Mouse (Mus musculus): ENCODE measurements around the gene Fhit. TPM values are rescaled to one million over a fixed set of nuclear protein-coding genes. Genes with fewer than 3 reads are reported as not detected.

Gene Fhit
- polyA plus RNA-seq, 1 experiment from 2014 or later = 3.3 TPM

- H3K36me3 ChIP-seq (replicated peaks) = no peaks in the 10 kb centered on the region
- 90% methylated on average over 3 of the region's 3 CpGs for WGBS
- DNase-seq (ENCODE audit: low spot score) = no peak
Observed at GRCm38 (mm10) chr14:9526136-9526535, 1635.7 kb downstream of the Fhit start.

GRCm38 (mm10) chr14:9517651-9518050, 1644.2 kb downstream of the Fhit start:
- Histone ChIP-seq H3K27ac (replicated peaks) (no peak overlapping the region), H3K27me3 (replicated peaks; ENCODE audit: low read depth, poor library complexity, severe bottlenecking) (no peaks in the 10 kb centered on the region), H3K4me1 (no peaks in the 10 kb centered on the region), H3K9me3 (no peaks in the 10 kb centered on the region), H3K36me3 (replicated peaks) (no peaks in the 10 kb centered on the region), H3K4me3 (no peak overlapping the region)
- 77% methylated on average over 2 of the region's 2 CpGs for WGBS
- no peak for DNase-seq (ENCODE audit: low spot score)

More at GRCm38 (mm10) chr14:9526136-9526535, 1635.7 kb downstream of the Fhit start:
- no peaks in the 10 kb centered on the region for H3K27me3 ChIP-seq (replicated peaks; ENCODE audit: low read depth, poor library complexity, severe bottlenecking)
- H3K27ac ChIP-seq (replicated peaks) = no peak overlapping the region
- no peaks in the 10 kb centered on the region for H3K4me1 ChIP-seq
- no peak overlapping the region for H3K4me3 ChIP-seq
- H3K9me3 ChIP-seq = no peaks in the 10 kb centered on the region

GRCm38 (mm10) chr14:9509678-9510077, 1652.2 kb downstream of the Fhit start:
- H3K4me1 ChIP-seq = no peaks in the 10 kb centered on the region
- H3K27me3 ChIP-seq (replicated peaks; ENCODE audit: low read depth, poor library complexity, severe bottlenecking) = no peaks in the 10 kb centered on the region
- 86% methylated on average over 1 of the region's 1 CpGs for WGBS
- no peak overlapping the region for H3K27ac ChIP-seq (replicated peaks)
- H3K36me3 ChIP-seq (replicated peaks) = no peaks in the 10 kb centered on the region
- no peak overlapping the region for H3K4me3 ChIP-seq
- no peaks in the 10 kb centered on the region for H3K9me3 ChIP-seq
- DNase-seq (ENCODE audit: low spot score) = no peak

Other genes with a start within 250 kb of the Fhit start
- gene Gm3839, start 194.7 kb upstream of the Fhit start, polyA plus RNA-seq (2016; fragmentation: Nextera tagmentation; extraction: Ambion mirVana) = 2.1 and 2.4 TPM in 2 replicates